Mouse (Mus musculus) heart, embryonic 15.5 days (tissue): ENCODE measurements around the gene Vwa1. TPM values are rescaled to one million over a fixed set of nuclear protein-coding genes. Genes with fewer than 3 reads are reported as not detected.
"Not testable (repeated sequence)": the region's sequence is repeated elsewhere in the genome, so short reads cannot be mapped to it uniquely, and the experiment has no call there.

ENCODE experiments used
- ATAC-seq: fragments of 200-750 bp; cut with Nextera tagmentation; replicated peaks from 2 replicates; pipeline ENCODE4 v1.8.0; 2017; ENCODE audit warnings: low read depth, moderate TSS enrichment; ENCODE audit not compliant: insufficient number of reproducible peaks, insufficient read depth, low FRiP score
- H3K27ac ChIP-seq: fragments of 300-500 bp; sonication (generic); 2 replicates; pipeline ENCODE4 v1.5.1; 2015; ENCODE audit warnings: mild to moderate bottlenecking, inconsistent platforms
- H3K27me3 ChIP-seq: fragments of 300-500 bp; sonication (generic); 2 replicates; pipeline ENCODE4 v1.6.1; 2015; ENCODE audit warnings: inconsistent platforms
- H3K36me3 ChIP-seq: fragments of 300-500 bp; sonication (generic); 2 replicates; pipeline ENCODE4 v1.6.1; 2015; ENCODE audit warnings: mild to moderate bottlenecking, inconsistent platforms
- H3K4me1 ChIP-seq: fragments of 300-500 bp; sonication (generic); replicated peaks from 2 replicates; pipeline ENCODE4 v1.6.1; 2015; ENCODE audit warnings: inconsistent platforms
- H3K4me2 ChIP-seq: fragments of 300-500 bp; sonication (generic); 2 replicates; pipeline ENCODE4 v1.6.1; 2015; ENCODE audit warnings: inconsistent platforms, mild to moderate bottlenecking, moderate library complexity
- H3K4me3 ChIP-seq: fragments of 300-500 bp; sonication (generic); 2 replicates; pipeline ENCODE4 v1.5.1; 2015; ENCODE audit warnings: mild to moderate bottlenecking, inconsistent platforms
- H3K9ac ChIP-seq: fragments of 300-500 bp; sonication (generic); 2 replicates; pipeline ENCODE4 v1.6.1; 2015; ENCODE audit warnings: mild to moderate bottlenecking, inconsistent platforms
- H3K9me3 ChIP-seq: fragments of 300-500 bp; sonication (generic); replicated peaks from 2 replicates; pipeline ENCODE4 v1.6.1; 2016; ENCODE audit warnings: inconsistent platforms
- whole genome bisulfite sequencing: fragments of 180-500 bp; shearing (Covaris S2); methylation state at CpG from one replicate; pipeline ENCODE4 v1.1.7; 2015; ENCODE audit warnings: mixed read lengths; 5-methylcytosine and 5-hydroxymethylcytosine counted together
- polyA plus RNA-seq: library from polyadenylated mRNA; unstranded; fragments of >200 nt; fragmentation: Nextera tagmentation; extraction: Ambion mirVana; gene quantifications from 2 replicates; pipeline ENCODE4 v1.2.1, GENCODE M21; 2015

The Vwa1 gene
- polyA plus RNA-seq, 1 experiment from 2014 or later, result 5.9 TPM

DNA sequence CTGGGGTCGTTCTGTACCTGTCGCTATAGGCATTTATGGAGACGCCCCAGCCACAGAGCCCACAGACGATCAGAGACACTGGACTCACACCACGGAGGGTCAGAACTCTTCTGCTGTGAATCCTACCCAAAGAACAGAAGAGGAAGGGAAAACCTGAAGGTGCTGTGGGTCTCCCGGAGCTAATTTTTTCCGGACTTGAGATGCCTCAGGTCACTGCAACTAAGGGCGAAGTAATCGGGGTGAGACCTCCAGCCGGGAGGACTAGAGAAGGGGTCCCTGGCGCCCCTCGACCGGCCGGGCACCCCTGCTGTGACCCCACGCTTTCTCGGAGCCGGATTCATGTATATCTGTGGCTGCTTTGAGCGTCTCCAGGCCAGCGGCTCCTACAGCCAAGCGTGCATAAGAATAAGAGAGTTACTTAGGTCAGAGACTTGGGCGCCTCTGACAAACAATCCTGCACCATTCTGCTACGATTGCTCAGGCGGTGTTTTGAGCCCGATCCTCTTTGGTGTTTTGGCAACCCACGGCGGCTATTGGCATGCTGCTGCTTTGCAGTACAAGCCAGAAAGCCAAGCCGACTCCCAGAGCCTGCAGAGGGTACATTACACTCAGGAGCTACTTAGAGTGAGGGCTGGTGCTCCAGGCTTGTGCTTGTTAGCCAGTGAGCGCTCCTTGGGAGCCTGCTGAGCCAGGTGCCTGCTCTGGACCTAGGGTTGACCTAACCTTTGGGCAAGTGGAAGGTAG is 13.0 kb downstream of the Vwa1 start:
- Histone ChIP-seq H3K9ac (peak overlapping the region; percentile 77), H3K4me2 (peak overlapping the region; percentile 95), H3K4me1 (peaks cover 40% of the 10 kb centered on the region), H3K9me3 (no peaks in the 10 kb centered on the region), H3K36me3 (peaks cover 3% of the 10 kb centered on the region), H3K4me3 (peak overlapping the region; percentile 82), H3K27ac (peak overlapping the region; percentile 64), H3K27me3 (no peaks in the 10 kb centered on the region)
- no peak; the same call in 1 of the 2 replicates for ATAC-seq
- 2% methylated on average over 28 of the region's 28 CpGs for WGBS

DNA sequence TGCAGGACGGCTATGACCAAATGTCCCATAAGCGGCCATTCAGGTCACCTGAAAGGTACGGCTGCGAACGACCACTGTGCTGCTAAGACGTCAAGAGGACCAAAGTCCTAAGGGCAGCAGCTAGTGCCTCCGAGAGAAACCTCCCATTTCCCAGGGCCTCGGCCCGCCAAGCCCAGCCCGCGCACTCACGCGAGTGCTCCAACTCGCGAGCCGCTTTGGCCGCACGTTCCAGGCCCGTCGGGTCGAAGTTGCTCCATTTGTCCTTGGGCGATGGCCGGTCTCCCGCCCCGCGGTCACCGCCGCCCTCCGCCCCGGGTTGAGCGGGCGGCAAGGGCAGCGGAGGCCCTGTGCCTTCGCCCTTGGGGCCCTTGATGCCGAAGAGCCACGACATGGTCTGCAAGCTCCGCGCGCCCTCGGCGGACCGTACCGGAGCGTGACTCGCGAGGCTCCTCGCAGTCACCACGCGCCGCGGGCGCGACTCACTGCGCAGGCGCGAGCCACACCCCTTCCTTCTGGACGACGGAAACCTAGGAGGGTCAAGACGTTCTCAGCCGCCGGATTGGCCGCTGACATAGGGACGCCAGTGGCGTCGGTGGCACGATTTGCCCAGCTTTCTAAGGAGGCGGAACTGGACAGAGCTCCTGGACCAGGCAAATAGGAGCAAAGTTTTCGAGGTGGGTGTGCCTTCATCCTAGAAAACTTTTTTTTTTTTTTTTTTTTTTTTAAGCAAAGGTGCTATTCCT is 13.7 kb downstream of the Vwa1 start, which contains the start of gene Atad3a:
Gene Atad3a, minus strand, starts transcription at position 481 of the 743 bp plus-strand sequence.
- Histone ChIP-seq H3K27me3 (no peaks in the 10 kb centered on the region), H3K4me1 (peaks cover 40% of the 10 kb centered on the region), H3K9ac (peak within 1 kb of the TSS; percentile 82), H3K4me2 (peak within 1 kb of the TSS; percentile 95), H3K9me3 (no peaks in the 10 kb centered on the region), H3K27ac (peak within 1 kb of the TSS; percentile 88), H3K4me3 (peak within 1 kb of the TSS; percentile 82), H3K36me3 (peaks cover 11% of the 10 kb centered on the region)
- peak; percentile 97 for ATAC-seq
- under 1% methylated on average over 67 of the region's 68 CpGs for WGBS

DNA sequence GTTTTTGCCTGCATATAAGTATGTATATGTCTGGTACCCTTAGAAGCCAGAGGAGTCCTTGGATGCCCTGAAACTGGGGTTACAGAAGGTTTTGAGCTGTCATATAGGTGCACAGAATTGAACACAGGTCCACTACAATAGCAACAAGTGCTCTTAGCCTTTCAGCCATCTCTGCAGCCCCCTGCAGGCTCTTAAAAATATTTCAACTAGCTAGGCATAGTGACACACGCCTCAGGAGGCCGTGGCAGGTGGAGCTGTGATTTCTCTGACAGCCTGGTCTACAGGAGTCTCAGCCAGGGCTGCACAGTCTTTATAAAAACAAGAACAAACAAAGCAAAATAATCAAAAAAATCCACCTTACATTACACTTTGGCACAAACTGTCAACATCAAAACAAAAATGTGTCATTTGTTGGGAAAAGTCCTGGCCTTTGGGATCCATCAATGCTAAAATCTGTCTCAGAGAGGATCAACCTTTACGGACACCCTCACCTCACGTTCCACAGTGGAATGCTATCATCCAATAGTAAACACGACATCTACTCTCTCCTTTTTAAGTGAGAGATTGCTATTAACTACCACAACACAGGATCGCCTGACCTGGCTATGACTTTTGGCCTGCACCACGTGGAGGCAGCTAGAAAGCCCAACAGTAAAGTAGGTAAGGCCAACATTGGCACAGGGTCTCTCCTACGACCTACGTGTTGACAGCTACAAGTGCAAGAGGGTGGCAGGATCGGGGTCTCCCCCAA is 14.5 kb downstream of the Vwa1 start:
- H3K9me3 ChIP-seq, result no peaks in the 10 kb centered on the region
- 2% methylated on average over 10 of the region's 10 CpGs for WGBS
- H3K36me3 ChIP-seq, result peaks cover 18% of the 10 kb centered on the region
- peak overlapping the region; percentile 95 for H3K4me2 ChIP-seq
- peaks cover 40% of the 10 kb centered on the region for H3K4me1 ChIP-seq
- H3K9ac ChIP-seq, result peak overlapping the region; percentile 82
- no peak for ATAC-seq
- H3K4me3 ChIP-seq, result peak overlapping the region; percentile 82
- H3K27me3 ChIP-seq, result no peaks in the 10 kb centered on the region
- H3K27ac ChIP-seq, result peak overlapping the region; percentile 88

DNA sequence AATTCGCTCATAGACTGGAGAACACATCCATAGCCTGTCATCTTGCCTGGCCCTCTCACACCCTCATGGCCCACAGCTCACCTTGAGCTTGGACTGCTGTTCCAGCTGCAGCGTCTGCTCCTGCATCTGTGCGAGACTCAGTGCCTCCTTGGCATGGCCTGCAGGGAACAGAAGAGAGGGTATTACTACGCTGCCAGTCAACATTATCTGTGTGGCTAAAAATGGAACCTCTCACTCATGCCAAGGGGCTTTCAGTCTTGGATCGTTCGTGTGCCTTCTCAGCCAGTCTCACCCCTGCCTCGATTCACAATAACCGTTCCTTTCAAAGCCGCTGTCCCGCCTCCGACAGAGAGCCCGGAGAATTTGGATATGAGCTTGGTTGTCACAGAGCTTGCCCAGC is 17.5 kb downstream of the Vwa1 start:
- Histone ChIP-seq H3K4me2 (peak overlapping the region; percentile 22), H3K9me3 (no peaks in the 10 kb centered on the region), H3K27me3 (no peaks in the 10 kb centered on the region), H3K9ac (no peak overlapping the region), H3K4me3 (no peak overlapping the region), H3K4me1 (peaks cover 40% of the 10 kb centered on the region), H3K36me3 (peaks cover 46% of the 10 kb centered on the region), H3K27ac (peak overlapping the region; percentile 53; the same call in 1 of the 2 replicates)
- ATAC-seq, result no peak
- 66% methylated on average over 12 of the region's 12 CpGs for WGBS

DNA sequence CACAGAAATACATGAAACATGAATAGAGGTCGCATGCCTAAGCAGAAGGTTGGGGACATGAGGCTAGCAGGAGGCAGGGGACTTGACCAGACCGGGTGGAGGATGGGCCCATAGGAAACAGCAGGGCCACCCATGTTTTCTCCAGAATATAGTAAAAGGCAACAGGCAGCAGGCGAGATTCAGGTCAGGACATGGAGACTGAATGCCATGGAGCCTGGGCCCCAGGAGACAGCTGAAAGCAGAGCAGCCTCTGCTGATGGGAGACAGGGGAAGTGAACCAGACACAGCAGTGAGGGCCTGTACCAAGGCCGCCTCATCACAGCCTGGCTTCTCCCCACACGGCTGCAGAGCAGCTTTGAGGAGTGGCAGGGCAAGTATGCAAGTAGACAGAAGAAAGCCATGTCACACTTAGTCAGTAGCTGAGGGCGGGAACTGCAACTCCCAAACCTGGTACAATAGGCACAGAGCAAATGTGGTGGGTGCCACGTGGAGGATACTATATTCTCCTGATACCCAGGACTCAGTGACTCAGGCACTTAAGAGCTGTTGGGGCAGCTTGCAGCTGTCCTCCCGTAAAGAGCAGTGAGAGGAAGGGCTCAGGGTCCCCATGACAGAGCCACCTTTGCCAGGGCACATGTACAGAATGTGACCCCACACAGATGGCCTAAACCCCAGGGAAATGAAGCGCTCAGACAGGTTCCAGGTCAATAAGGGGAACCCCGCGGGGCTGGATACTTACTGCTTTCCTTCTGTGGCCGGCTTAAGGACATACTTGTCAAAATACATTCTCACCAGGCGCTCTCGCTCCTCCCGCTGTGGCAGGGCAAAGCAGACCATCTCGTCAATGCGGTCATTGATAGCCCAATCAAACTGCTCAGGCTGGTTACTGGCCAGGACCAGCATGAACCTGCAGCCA is 27.7 kb downstream of the Vwa1 start:
- Histone ChIP-seq H3K27me3 (no peaks in the 10 kb centered on the region), H3K4me3 (no peak overlapping the region), H3K9ac (no peak overlapping the region), H3K36me3 (peaks cover 94% of the 10 kb centered on the region), H3K4me1 (no peaks in the 10 kb centered on the region), H3K9me3 (no peaks in the 10 kb centered on the region), H3K4me2 (no peak overlapping the region), H3K27ac (no peak overlapping the region)
- 89% methylated on average over 17 of the region's 17 CpGs for WGBS
- ATAC-seq, result no peak

DNA sequence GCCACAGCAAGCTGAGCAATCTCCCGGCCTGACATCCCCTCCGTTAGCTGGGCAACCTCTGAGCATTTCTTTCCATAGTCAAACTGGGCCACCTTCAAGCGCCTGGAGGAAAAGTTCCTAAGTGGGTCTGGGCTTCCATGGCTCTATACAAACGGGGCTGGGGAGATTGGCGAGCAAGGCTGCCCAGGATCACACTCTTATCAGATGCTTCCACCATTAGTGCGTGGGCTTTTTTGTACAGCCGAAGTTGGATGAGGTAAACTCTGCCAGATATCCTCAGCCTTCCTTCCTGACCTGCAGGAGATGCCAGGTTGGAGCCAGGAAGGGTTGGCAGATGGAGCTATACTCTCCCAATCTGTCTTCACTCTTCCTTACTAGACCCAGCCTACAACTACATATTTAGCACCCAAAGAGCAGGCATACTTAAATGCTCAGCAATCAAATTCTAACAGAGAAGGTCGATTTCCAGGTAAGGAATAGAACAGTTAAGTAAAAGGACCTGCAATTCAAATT is 28.4 kb downstream of the Vwa1 start:
- ATAC-seq, result no peak
- H3K27ac ChIP-seq, result no peak overlapping the region
- H3K9me3 ChIP-seq, result no peaks in the 10 kb centered on the region
- no peaks in the 10 kb centered on the region for H3K4me1 ChIP-seq
- H3K27me3 ChIP-seq, result no peaks in the 10 kb centered on the region
- WGBS, result 82% methylated on average over 8 of the region's 8 CpGs
- H3K9ac ChIP-seq, result no peak overlapping the region
- H3K4me2 ChIP-seq, result no peak overlapping the region
- H3K4me3 ChIP-seq, result no peak overlapping the region
- peaks cover 93% of the 10 kb centered on the region for H3K36me3 ChIP-seq

DNA sequence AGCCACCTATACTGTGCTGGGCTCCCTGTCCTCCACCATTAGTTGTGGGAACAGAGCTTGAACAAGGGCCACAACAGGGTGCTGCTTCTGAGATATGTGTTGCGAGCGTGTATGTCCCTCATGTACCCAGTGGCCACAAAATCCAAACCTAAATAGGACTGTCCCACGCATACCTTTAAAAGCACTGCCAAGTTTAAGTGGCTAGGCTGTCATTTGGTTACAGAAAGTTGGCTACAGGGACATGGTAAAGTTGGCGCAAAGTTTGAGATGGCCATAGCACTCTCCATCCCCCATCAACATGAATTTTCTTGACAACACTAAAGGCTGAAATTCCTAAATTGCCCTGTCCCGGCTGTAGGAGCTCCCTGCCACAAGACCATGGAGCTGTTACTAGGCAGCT is 29.4 kb downstream of the Vwa1 start:
- H3K4me2 ChIP-seq, result no peak overlapping the region
- peaks cover 93% of the 10 kb centered on the region for H3K36me3 ChIP-seq
- no peak for ATAC-seq
- no peaks in the 10 kb centered on the region for H3K27me3 ChIP-seq
- H3K4me3 ChIP-seq, result no peak overlapping the region
- peaks cover 2% of the 10 kb centered on the region for H3K4me1 ChIP-seq
- H3K9ac ChIP-seq, result no peak overlapping the region
- no peaks in the 10 kb centered on the region for H3K9me3 ChIP-seq
- 92% methylated on average over 5 of the region's 5 CpGs for WGBS
- H3K27ac ChIP-seq, result no peak overlapping the region

DNA sequence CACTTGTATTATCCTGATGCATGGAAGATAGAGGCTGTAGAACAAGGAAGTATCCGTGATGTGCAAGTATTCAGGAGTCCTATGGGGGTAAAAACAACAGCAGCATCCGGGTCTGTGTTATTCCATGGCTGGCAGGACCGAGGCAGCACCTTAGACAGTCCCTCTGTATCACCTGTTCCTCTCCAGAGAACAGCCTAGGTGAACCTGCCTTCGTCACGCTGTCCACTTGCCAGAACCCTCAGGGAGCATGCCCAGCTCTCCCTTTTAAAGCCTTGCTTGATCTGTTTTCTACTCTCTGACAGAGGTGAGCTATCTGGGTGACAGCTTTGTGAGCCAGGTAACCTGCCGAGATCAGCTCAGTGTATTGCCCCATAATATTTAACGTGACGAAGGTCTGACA is 30.0 kb downstream of the Vwa1 start:
- Histone ChIP-seq H3K27ac (no peak overlapping the region), H3K36me3 (peaks cover 88% of the 10 kb centered on the region), H3K9ac (no peak overlapping the region), H3K9me3 (no peaks in the 10 kb centered on the region), H3K27me3 (no peaks in the 10 kb centered on the region), H3K4me2 (no peak overlapping the region), H3K4me3 (no peak overlapping the region), H3K4me1 (peaks cover 9% of the 10 kb centered on the region)
- 89% methylated on average over 8 of the region's 8 CpGs for WGBS
- no peak for ATAC-seq

DNA sequence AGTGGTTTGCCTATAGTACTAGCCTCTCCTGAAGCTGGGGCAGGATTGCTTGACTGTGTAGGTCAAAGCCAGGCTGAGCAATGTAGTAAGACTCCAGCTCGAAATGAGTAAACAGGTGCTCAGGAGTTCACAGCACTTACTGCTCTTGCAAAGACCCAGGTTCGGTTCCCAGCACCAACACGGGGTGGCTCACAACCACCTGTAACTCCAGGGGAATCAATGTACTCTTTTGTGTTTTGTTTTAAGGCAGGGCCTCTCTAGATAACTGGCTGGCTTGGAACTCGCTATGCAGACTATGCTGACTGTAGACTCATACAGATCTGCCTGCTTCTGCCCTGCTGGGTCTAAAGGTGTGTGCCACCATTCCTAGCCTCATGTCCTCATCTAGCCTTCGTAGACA is 31.8 kb downstream of the Vwa1 start:
- H3K27me3 ChIP-seq, result no peaks in the 10 kb centered on the region
- ATAC-seq, result no peak
- no peak overlapping the region for H3K27ac ChIP-seq
- no peak overlapping the region for H3K4me3 ChIP-seq
- H3K4me1 ChIP-seq, result peaks cover 15% of the 10 kb centered on the region
- no peaks in the 10 kb centered on the region for H3K9me3 ChIP-seq
- H3K36me3 ChIP-seq, result peaks cover 70% of the 10 kb centered on the region
- no peak overlapping the region for H3K9ac ChIP-seq
- 92% methylated on average over 5 of the region's 5 CpGs for WGBS
- H3K4me2 ChIP-seq, result no peak overlapping the region

DNA sequence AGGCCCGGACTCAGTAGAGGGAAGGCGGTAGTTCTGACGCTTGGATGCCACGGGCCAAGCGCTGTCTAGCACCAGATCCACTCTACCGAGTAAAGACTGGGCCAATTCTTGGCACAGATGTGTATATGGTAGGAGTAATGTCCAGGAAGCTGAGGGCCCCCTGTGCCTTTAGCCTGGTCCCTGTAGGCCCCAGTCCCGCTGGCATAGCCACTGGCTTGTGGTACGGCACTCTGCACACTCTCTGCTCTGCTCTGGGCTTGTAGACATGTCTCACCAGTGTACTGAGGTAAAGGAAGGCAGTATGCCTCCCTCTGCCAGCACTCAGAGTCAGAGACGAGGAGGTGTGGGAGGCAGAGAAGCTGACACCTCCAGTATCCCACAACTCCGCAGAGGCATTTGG is 33.8 kb downstream of the Vwa1 start:
- not testable (repeated sequence) for H3K9me3 ChIP-seq, H3K4me3 ChIP-seq, ATAC-seq, H3K9ac ChIP-seq, H3K27ac ChIP-seq, H3K4me2 ChIP-seq, H3K27me3 ChIP-seq
- WGBS, result 83% methylated on average over 10 of the region's 10 CpGs
- peaks cover 19% of the 10 kb centered on the region for H3K4me1 ChIP-seq
- H3K36me3 ChIP-seq, result peaks cover 52% of the 10 kb centered on the region
